Mouse (Mus musculus) cerebellum, adult 18-20 months (tissue): ENCODE results near the gene Lpp.
"Not testable (repeated sequence)": the region's sequence is repeated elsewhere in the genome, so short reads cannot be mapped to it uniquely, and the experiment has no call there.

ENCODE experiments used
- DNase-seq, 2 experiments: peaks; one replicate each; pipeline ENCODE4 v3.0.0; 2021

The Lpp gene

GRCm38 (mm10) chr16:25017046-25017445, 623.7 kb downstream of the Lpp start:
- DNase-seq: no peak

GRCm38 (mm10) chr16:25021743-25022359, 628.5 kb downstream of the Lpp start:
- not testable (repeated sequence) for DNase-seq

GRCm38 (mm10) chr16:25024591-25024990, 631.3 kb downstream of the Lpp start:
- DNase-seq: no peak

GRCm38 (mm10) chr16:25026191-25026590, 632.9 kb downstream of the Lpp start:
- no peak for DNase-seq

GRCm38 (mm10) chr16:25029548-25029947, 636.2 kb downstream of the Lpp start:
- no peak for DNase-seq

GRCm38 (mm10) chr16:25037361-25037760, 644.1 kb downstream of the Lpp start:
- DNase-seq: no peak

GRCm38 (mm10) chr16:25038529-25038928, 645.2 kb downstream of the Lpp start:
- no peak for DNase-seq

GRCm38 (mm10) chr16:25039904-25040303, 646.6 kb downstream of the Lpp start:
- DNase-seq: no peak

GRCm38 (mm10) chr16:25041165-25041564, 647.9 kb downstream of the Lpp start:
- DNase-seq: no peak

GRCm38 (mm10) chr16:25041855-25042529, 648.7 kb downstream of the Lpp start:
- DNase-seq: no peak
